23 mouse cellular contexts compared by ENCODE assay signal in the genomic region with DNA sequence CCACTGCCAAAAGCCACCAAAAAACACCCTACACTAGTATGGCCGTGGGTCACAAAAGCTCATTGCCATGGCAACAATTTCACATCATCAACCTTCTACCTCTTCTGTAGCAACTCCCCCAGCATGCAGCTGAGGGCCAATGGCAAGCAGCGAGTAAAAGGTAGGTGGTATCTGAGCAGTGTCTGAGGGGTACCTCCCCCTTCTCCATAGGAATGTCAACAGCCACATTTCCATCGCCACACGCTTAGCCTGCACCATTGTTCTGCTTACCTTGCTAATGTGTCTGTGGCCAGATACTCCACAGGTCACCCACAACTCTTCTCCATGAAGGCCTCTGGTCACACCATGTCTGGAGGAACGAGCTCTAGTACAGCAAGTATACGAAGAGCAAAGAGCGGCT. TPM values are rescaled to one million over a fixed set of nuclear protein-coding genes. Genes with fewer than 3 reads are reported as not detected.
A peak's percentile ranks its signal among the peaks of the same experiment; 100 is the strongest.
DNase-seq lines count a peak whose midpoint lies in the region; ATAC-seq and TF ChIP-seq lines count a peak whose summit lies in the region.
"Had no signal": no experiment of that assay in that cellular context is flagged by ENCODE, and none has a peak within 500 bp of the region (broad histone marks: within the 10 kb centered on the region; RNA-seq: fewer than 3 reads in every experiment).

No protein-coding gene starts in this region.

- 0 out of 2 replicates have a peak overlapping the region, but pooled peaks have one; percentile 83 for H3K27ac ChIP-seq in heart, embryonic 10.5 days
- peak overlapping the region; percentile 65; the same call in 1 of the 2 replicates for H3K27ac ChIP-seq in heart, embryonic 15.5 days
- no peak overlapping the region for H3K27ac ChIP-seq in stomach, embryonic 14.5 days (ENCODE audit: low read length)
- no peak overlapping the region for H3K27ac ChIP-seq in stomach, postnatal 0 days (replicated peaks)
- H3K27ac ChIP-seq in olfactory bulb, adult 2 months (ENCODE audit: insufficient read depth, low read depth, low read length): peak overlapping the region; percentile 97
- H3K27ac ChIP-seq: forebrain, embryonic 10.5 days; forebrain, embryonic 15.5 days; heart, adult 2 months; hindbrain, embryonic 14.5 days; hindbrain, postnatal 0 days had no signal

- no peak for TF ChIP-seq CTCF in stomach, postnatal 0 days (IDR thresholded peaks at IDR 0.05; ENCODE audit: low read depth)
- TF ChIP-seq CTCF in olfactory bulb, adult 2 months (IDR thresholded peaks at IDR 0.05; ENCODE audit: insufficient read depth, low read depth, low read length): no peak

- DNase-seq in heart, embryonic 10.5 days (ENCODE audit: low spot score): no peak
- no peak for DNase-seq in heart, postnatal 36 days
- no peak for DNase-seq in heart, postnatal 4 days
- no peak for DNase-seq in stomach, postnatal 0 days (ENCODE audit: low spot score)
- DNase-seq in thymus, postnatal 0 days (ENCODE audit: low spot score): no peak
- DNase-seq: adrenal gland, adult 8-10 months; adrenal gland, postnatal 36 days; cerebellum, adult 18-20 months; cerebellum, adult 9-10 months; cerebellum, postnatal 14 days; gastrocnemius, postnatal 25 days; heart, adult 2 months; kidney, adult 11 months had no signal

- TF ChIP-seq POLR2A in olfactory bulb, adult 2 months (IDR thresholded peaks at IDR 0.05; ENCODE audit: insufficient read depth, low read depth, low read length): no peak

- H3K27me3 ChIP-seq in heart, embryonic 10.5 days (ENCODE audit: insufficient read depth, poor library complexity, severe bottlenecking): no peaks in the 10 kb centered on the region
- no peaks in the 10 kb centered on the region for H3K27me3 ChIP-seq in heart, embryonic 15.5 days
- no peaks in the 10 kb centered on the region for H3K27me3 ChIP-seq in stomach, embryonic 14.5 days (ENCODE audit: control insufficient read depth, insufficient read depth, low read length)
- H3K27me3 ChIP-seq in stomach, postnatal 0 days (ENCODE audit: control insufficient read depth, insufficient read depth, low read length): no peaks in the 10 kb centered on the region
- H3K27me3 ChIP-seq: forebrain, embryonic 15.5 days had no signal

- H3K4me1 ChIP-seq in heart, embryonic 10.5 days: peaks cover 37% of the 10 kb centered on the region
- H3K4me1 ChIP-seq in heart, embryonic 15.5 days (replicated peaks): peaks cover 21% of the 10 kb centered on the region
- no peaks in the 10 kb centered on the region for H3K4me1 ChIP-seq in stomach, embryonic 14.5 days (ENCODE audit: control insufficient read depth, insufficient read depth, low read length)
- H3K4me1 ChIP-seq in stomach, postnatal 0 days (replicated peaks; ENCODE audit: control insufficient read depth, insufficient read depth): no peaks in the 10 kb centered on the region
- peaks cover 17% of the 10 kb centered on the region for H3K4me1 ChIP-seq in olfactory bulb, adult 2 months (ENCODE audit: control insufficient read depth, insufficient read depth, low read length)

- WGBS in heart, embryonic 10.5 days: 91% methylated on average over 7 of the region's 7 CpGs
- WGBS in heart, embryonic 15.5 days: 91% methylated on average over 7 of the region's 7 CpGs
- WGBS in stomach, embryonic 14.5 days: 92% methylated on average over 7 of the region's 7 CpGs
- 94% methylated on average over 7 of the region's 7 CpGs for WGBS in stomach, postnatal 0 days
- WGBS in olfactory bulb, adult 2 months: 80% methylated on average over 7 of the region's 7 CpGs

- ATAC-seq in heart, embryonic 15.5 days (replicated peaks; ENCODE audit: insufficient number of reproducible peaks, insufficient read depth, low FRiP score, low read depth): no peak
- ATAC-seq in stomach, embryonic 14.5 days (ENCODE audit: insufficient number of reproducible peaks, insufficient read depth, low FRiP score, low read depth): 0 out of 2 replicates have a peak, but pooled peaks have one; percentile 18
- ATAC-seq in stomach, postnatal 0 days (ENCODE audit: low FRiP score, low TSS enrichment): no peak
- ATAC-seq: activated CD4-positive, CD25-positive, alpha-beta regulatory T cell, adult 4 months; CD4-positive, CD25-positive, alpha-beta regulatory T cell, adult 4 months; hindbrain, postnatal 0 days; inflammation-experienced regulatory T-cells, adult 6 months had no signal

- H3K4me3 ChIP-seq in heart, embryonic 10.5 days: no peak overlapping the region
- no peak overlapping the region for H3K4me3 ChIP-seq in heart, embryonic 15.5 days
- no peak overlapping the region for H3K4me3 ChIP-seq in stomach, embryonic 14.5 days (ENCODE audit: low read depth, low read length)
- H3K4me3 ChIP-seq in stomach, postnatal 0 days (ENCODE audit: low read depth, low read length): no peak overlapping the region
- H3K4me3 ChIP-seq in olfactory bulb, adult 2 months (ENCODE audit: insufficient read depth, low read depth, low read length): no peak overlapping the region
- H3K4me3 ChIP-seq: forebrain, embryonic 10.5 days; forebrain, embryonic 15.5 days; heart, adult 2 months had no signal

- intact Hi-C loops in heart, postnatal 36 days (cut with DNase I): no loop called here

- no peak overlapping the region for H3K4me2 ChIP-seq in heart, embryonic 15.5 days
- no peak overlapping the region for H3K4me2 ChIP-seq in stomach, embryonic 14.5 days (replicated peaks; ENCODE audit: low read depth, low read length)
- H3K4me2 ChIP-seq in stomach, postnatal 0 days (replicated peaks; ENCODE audit: low read depth): no peak overlapping the region
- H3K4me2 ChIP-seq: forebrain, embryonic 15.5 days; hindbrain, embryonic 14.5 days had no signal

- H3K36me3 ChIP-seq in heart, embryonic 10.5 days: no peaks in the 10 kb centered on the region
- H3K36me3 ChIP-seq in heart, embryonic 15.5 days: no peaks in the 10 kb centered on the region
- no peaks in the 10 kb centered on the region for H3K36me3 ChIP-seq in stomach, embryonic 14.5 days (ENCODE audit: control insufficient read depth, insufficient read depth, low read length)
- H3K36me3 ChIP-seq in stomach, postnatal 0 days (ENCODE audit: control insufficient read depth, insufficient read depth, low read length): no peaks in the 10 kb centered on the region
- H3K36me3 ChIP-seq: forebrain, embryonic 10.5 days; forebrain, embryonic 15.5 days had no signal

- no peaks in the 10 kb centered on the region for H3K9me3 ChIP-seq in heart, embryonic 10.5 days
- no peaks in the 10 kb centered on the region for H3K9me3 ChIP-seq in heart, embryonic 15.5 days (replicated peaks)
- no peaks in the 10 kb centered on the region for H3K9me3 ChIP-seq in stomach, embryonic 14.5 days (ENCODE audit: control insufficient read depth, low read depth, low read length)
- no peaks in the 10 kb centered on the region for H3K9me3 ChIP-seq in stomach, postnatal 0 days (ENCODE audit: control insufficient read depth, low read length)
- H3K9me3 ChIP-seq: forebrain, embryonic 10.5 days; forebrain, embryonic 15.5 days had no signal

- H3K9ac ChIP-seq in heart, embryonic 15.5 days: no peak overlapping the region
- no peak overlapping the region for H3K9ac ChIP-seq in stomach, embryonic 14.5 days (replicated peaks; ENCODE audit: low read depth, low read length)
- no peak overlapping the region for H3K9ac ChIP-seq in stomach, postnatal 0 days (ENCODE audit: low read length)
- H3K9ac ChIP-seq: forebrain, embryonic 15.5 days; hindbrain, embryonic 14.5 days had no signal

- TF ChIP-seq EP300 in stomach, postnatal 0 days (optimal IDR thresholded peaks at IDR 0.05): no peak

RNA-seq across cellular contexts. Expression of a gene that starts 15.2 kb away (rescaled TPM):
- polyA plus RNA-seq in heart, embryonic 10.5 days (2016; fragmentation: Nextera tagmentation; extraction: Ambion mirVana): 181 and 298 TPM in 2 replicates
- total RNA-seq in heart, postnatal 36 days (2021): 100 to 1,000 TPM; 382 to 399 TPM
- 267 and 301 TPM in 2 replicates for polyA plus RNA-seq in heart, embryonic 15.5 days (2015; fragmentation: Nextera tagmentation; extraction: Ambion mirVana)
- total RNA-seq in heart, postnatal 4 days (2021): 100 to 1,000 TPM; 423 to 424 TPM
- polyA plus RNA-seq in stomach, embryonic 14.5 days (2014; fragmentation: Nextera tagmentation; extraction: Ambion mirVana): 76.9 and 93.2 TPM in 2 replicates
- polyA plus RNA-seq in stomach, postnatal 0 days (2015; fragmentation: Nextera tagmentation; extraction: Ambion mirVana): 213 and 222 TPM in 2 replicates
- 868 and 1,072 TPM in 2 replicates for polyA plus RNA-seq in olfactory bulb, adult 2 months (2012; ENCODE audit: insufficient read depth, insufficient read length, low replicate concordance, missing spikeins)
- 53.7 and 60.1 TPM in 2 replicates for polyA plus RNA-seq in thymus, postnatal 0 days (2015; fragmentation: Nextera tagmentation; extraction: Ambion mirVana)

Comparison
In these comparisons a context has a peak if more than half of its experiments do, and no peak if none do; other contexts are left out.
1. H3K27ac ChIP-seq: peak in heart, embryonic 10.5 days (single experiment), heart, embryonic 15.5 days (single experiment) and olfactory bulb, adult 2 months (single experiment); none in stomach, embryonic 14.5 days (single experiment) and stomach, postnatal 0 days (single experiment).